Mouse (Mus musculus) thymus, postnatal 0 days (tissue): ENCODE measurements around the gene Fam78a. TPM values are rescaled to one million over a fixed set of nuclear protein-coding genes. Genes with fewer than 3 reads are reported as not detected.
A peak's percentile ranks its signal among the peaks of the same experiment; 100 is the strongest.

Experiments
- DNase-seq: peaks from one replicate; pipeline ENCODE4 v3.0.0-alpha.2; 2015; ENCODE audit warnings: low spot score
- polyA plus RNA-seq: library from polyadenylated mRNA; unstranded; fragments of >200 nt; fragmentation: Nextera tagmentation; extraction: Ambion mirVana; gene quantifications from 2 replicates; pipeline ENCODE4 v1.2.1, GENCODE M21; 2015

The Fam78a gene
- polyA plus RNA-seq, 1 experiment from 2014 or later = 68.6 TPM

DNA sequence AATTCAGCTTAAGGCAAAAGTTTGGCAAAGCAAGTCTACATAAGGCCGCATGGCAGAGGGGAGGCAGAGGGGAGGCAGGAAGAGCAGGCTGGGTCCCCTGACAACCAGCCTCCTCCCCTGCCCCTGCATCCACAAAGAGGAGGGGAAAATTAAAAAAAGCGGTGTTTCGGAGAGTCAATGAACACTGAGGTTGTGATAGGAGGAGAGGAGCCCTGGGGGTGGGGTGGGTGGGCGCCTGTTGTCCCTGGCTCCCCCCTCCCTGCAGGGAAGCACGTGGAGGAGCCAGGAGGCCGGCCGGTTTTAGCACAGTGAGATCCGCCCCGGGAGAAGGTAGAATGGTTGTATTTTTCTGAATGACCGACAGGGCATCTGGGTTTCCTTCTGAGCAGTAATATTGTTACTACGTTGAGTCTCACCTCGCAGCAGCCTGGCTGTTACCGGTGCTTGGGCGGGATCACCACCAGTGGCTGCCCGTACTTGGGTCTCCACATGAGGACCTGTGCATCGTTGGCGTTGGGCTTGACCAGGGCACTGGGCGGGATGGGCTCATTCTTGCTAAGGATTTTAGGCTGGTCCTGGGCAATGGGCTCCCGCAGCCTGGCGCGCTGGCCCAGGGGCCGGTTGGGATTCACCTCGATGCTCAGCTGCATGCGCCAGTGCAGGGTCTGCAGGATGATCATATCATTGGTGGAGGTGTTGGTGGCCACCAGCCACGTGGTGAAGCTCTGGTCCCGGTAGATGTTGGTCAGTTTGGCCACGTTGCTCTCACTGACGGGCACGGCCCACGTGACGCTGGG, 15.6 kb downstream of the Fam78a start:
- peak; percentile 1 for DNase-seq

DNA sequence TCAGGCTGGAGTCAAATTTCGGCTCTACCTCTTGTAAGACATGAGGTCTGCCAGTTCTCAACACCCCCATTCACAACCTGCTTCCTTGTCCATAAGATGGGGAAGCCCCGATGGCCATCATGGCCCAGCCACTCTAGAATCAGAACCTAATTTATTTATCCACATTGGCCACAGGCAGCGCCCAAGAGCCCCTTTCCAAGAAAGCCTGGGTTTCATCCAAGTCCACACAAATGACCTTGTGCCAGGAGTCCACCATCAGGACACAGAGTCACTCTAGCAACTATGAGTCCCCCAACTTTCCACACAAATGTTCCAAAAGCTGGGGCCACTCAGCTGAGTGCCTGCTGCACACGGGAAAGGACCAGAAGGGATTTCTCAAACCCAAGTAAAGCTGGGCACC, 18.7 kb downstream of the Fam78a start:
- DNase-seq = peak; percentile 22

DNA sequence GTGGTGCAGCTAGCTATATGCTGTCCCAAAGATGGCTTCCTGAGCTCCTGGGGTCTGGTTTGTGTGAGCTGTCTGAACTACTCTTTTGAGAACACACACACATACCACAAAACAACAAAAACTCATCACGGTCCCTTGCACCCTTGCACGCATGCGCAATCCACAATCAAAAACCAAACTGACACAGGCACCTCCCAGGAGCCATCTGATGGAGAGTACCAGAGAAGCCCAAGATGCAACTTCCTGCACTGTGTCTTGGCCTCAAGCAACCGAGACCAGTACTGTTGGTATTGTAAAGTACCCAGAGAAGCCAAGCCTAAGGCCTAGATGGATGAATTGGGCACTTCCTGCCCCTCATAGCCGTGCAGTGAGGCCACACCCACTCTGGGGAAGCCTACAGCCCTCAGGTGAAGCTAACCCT, 19.3 kb downstream of the Fam78a start:
- DNase-seq = peak; percentile 87

DNA sequence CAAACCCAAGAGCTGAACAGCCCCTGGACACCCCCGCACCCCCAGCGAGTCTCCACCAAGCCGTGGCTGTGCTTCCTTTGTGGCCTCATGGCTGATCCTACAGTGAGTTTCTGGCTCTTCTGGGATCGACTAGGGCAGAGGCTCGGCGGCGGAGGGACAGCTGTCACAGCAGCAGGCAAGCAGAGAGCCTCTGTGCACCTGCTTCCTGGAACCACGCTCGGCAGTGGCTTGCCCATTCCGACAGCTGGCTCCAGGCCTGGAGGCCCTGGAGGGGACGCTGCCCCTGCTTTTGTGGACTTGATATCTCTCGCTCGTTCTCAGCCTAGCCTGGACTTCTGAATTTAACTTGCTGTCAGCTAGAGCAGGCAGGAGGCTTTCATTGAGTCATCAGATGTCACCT, 19.7 kb downstream of the Fam78a start:
- DNase-seq = peak; percentile 77

DNA sequence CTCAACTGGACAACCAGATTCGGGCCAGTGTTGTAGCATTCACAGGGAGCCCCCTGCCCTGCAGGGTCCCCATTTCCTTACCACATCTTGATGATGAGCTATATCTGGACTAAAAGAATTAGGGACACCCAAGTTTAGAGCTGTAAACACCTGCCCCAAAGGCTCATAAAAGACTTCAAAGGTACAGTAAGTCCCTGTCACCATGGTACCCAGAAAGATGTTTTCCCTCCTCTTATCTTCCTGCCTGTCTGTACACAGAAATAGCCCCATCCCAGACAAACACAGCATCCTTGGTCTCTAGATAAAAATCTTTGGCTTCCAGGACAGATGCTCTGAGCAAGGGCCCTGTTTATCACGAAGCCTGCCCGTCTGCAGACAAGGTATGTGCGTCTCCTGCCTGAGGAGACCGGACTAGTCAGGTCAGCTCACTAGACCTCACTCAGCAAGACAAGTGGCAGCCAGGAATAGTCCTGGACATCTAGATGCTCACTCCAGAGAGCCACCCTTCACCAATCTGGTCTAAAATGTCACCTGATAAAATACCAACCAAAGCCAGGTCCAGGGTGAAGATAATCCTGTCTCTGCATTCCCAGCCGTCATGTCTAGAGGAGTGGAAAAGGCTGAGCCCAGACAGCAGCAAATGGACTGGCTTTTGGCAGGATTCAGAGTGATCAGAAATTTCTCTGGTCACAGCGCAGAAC, 21.1 kb downstream of the Fam78a start:
- no peak for DNase-seq

DNA sequence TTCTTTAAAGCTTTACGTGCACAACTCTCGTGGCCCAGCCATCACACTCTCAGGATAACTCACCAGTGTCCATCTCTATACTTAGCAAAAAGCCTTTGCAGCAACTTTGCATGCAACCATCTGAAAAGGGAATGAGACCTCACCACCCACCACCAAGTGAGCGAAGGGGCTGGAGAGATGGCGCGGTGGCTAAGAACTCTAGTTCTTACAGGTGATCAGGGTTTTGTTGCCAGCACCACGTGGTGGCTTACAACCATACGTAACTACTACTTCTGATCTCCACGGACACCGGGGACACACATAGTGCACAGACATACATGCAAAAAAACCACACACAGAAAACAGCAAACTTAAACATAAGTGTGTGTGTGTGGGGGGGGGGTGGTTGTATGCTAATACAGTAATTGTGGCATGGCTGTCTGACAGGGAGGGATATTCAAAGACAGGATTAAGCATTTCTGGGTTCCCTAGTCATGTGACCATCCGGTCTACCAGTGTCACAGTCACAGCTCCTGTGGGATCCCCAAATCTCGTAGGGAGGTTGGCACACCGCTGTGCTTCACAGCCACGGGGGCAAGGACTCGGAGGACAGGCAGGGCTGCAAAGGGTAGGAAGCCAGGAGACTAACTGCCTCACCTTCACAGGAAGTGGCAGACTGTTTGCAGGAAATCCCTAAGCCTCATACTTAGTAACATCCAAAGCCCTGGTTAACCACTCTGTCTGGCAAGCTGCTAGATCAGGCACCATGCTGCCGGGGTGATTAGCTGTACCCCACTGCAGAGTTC, 21.8 kb downstream of the Fam78a start:
- peak; percentile 91 for DNase-seq

DNA sequence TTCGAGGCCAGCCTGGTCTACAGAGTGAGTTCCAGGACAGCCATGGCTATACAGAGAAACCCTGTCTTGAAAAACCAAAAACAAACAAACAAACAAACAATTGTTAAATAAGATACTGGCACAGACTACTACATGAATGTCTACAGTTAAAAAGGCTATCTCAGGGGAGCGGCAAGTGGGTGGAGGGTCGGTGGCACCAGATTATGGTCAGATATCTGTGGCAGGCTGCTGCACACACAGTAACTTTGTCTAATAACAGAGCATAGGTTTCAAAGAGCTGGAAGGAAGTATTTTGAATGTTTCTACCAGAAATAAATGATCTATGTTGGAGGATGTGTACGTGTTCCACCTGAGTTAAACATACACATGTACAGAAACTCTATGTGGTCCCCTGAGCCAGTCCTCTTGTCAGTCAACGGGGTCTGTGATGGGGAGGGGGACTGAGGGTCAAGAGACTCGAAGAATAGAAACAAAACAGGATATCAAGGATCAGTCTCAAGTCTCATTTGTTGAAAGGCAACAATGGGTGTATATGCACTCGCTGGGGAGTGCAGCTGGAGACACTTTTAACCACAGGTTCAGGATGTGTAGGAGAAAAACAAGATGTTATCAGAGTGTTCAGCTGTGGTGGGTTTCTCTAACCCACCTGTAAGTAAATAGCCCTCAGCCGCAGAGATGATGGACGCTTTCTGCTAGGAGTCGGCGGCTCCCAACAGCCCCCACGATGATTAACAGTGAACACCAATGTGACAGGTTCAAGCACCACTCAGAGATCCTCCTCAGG, 22.7 kb downstream of the Fam78a start:
- DNase-seq = peak; percentile 92

DNA sequence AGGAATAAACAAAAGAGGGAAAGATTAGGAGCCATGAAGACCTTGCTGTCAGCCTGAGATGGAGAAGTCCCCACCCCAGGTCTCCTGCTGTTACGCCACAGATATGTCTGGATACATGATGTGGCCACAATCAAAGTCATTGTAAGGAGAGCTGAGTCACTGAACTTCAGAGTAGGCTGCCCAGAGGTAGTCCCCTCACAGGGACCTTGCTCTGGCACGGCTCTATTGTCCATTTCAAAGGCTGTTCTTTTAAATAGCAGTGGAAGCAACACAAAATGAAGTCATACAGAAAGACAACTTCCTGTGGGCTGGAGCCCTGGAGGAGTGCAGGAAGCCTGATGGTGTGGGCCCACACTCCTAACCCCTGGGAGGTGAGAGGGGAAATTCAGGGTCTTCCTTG, 23.5 kb downstream of the Fam78a start:
- no peak for DNase-seq

DNA sequence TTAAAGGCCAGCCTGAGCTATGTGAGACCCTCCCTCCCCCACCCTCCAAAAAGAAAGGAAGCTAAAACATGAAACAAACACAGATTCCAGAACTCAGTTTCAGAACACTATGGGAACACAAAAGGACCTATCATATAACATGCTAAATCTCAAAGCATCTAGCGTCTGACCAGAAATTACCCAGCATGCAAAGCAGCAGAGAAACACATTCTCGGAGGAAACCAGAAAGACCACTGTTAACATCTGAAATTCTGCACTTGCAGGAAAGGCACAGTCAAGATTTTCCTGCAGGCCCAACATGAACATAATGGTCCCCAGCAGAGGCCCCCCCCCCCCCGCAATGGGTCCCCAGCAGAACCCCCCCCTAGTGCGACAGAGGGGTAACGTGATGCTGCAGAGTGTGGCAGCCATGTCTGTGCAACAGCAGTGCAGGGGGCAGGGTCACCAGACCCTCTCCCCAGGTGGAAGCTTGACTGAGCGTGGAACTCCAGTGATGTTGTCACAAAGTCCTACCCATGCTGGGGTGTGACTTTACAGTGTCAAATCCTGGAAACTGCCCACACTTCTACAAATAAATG, 24.3 kb downstream of the Fam78a start:
- DNase-seq = peak; percentile 66

DNA sequence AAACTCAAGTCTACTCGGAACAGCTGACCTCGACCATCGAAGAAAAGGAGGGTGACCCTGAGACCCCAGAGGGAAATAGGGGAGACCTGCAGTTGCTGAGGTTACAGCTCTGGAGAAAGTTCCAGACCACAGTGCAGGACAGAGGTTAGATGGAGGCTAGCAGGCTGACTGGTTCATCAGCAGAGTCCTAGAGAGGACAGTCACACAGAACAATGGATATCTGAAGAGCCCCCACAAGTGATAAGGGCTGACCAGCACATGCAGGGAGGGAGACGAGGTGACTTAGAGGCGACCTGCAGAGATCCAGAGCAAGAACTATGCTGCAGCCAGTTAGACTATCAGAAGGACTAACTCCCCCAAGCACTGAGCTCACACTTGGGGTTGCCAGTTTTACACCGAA, 25.0 kb downstream of the Fam78a start:
- DNase-seq = no peak

DNA sequence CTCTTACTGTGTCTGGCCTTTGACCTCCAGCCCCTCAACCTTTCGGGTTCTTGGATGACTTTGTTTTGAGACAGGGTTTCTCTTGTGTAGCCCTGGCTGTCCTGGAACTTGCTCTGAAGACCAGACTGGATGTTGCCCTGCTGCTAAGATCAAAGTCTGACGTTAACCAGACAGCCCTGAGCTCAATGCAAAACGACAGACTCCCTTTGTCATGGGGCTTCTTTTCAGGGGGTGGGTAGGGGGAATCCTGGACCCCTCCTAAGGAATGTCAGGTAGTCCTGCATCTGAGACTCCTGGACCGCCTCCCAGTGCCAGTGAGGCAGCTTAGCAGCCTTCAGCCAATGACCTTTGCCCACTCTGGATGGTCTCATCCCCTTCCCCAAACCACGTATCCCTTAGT, 25.9 kb downstream of the Fam78a start:
- no peak for DNase-seq

DNA sequence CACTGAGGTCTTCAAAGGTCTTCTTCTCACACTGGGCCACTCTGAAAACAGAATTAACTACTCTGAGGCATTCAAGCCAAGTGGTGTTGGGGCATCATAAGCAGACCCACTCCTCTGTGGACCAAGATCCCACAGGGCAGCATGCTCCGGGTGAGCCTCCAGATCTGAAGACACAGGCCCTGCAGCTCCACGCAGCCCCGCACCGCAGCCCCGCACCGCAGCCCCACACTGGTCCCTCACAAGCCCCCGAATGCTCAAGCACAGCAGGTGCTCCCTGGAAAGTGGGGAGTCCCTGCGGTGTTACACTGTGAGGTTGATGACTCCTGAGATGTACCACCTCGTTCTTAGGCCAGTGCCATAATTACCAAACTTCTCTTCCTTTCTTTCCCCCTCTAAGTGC, 26.4 kb downstream of the Fam78a start:
- DNase-seq = no peak

DNA sequence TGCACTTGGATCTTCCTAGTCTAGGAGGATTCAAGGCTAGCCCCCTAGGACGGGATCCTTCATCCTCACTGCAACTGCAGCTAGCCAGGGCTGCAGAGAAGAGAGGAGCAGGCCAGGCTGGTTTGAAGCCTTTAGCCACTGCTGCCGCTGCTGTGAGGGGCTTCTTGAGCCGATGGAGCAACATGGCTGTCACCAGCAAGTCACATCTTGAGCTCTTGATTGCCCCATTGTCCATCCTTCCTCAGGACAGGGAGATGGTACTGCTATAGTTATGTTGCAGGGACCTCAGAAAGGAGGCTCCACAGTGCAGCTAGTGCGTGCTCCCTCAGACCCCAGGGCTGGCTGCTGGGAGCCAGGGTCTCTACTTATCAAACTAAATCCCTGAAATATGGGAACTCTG, 26.9 kb downstream of the Fam78a start:
- no peak for DNase-seq

DNA sequence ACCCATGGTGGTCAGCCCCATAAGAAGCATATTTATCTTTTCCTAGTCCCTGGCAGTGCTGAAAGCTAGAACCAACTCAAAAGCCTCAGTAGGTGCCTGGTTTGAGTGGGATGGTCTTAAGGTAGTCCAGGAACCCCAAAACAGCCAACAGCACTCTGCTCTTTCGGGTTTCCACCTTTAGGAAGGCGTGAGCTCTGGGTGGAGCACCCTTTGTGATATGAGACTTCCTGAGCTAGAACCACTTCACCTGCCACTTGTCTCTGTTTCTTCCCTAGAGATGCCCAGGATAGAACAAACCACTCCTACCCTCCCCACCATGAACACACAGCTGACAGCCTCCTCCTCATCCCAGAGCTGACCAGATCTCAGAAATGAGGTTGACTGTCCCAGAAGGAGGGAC, 27.3 kb downstream of the Fam78a start:
- DNase-seq = peak; percentile 78

DNA sequence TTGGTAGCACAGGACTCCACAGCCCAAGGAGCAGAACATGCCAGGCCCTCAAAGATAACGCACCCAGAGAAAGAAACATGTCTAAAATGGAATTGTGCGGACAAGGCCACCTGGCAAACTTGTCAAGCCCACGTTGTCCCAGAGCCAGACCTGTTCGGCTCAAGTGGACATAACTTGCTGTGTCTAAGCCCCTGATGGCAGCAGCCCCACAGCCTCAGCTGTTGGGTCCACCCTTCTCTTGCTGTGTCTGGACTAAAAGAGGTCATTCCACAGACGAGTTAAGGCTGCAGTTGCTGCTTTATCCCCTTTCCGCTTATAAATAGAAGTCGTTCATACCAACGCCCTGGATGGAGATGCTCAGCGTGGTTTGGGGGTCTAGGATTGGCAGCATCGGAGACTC, 28.1 kb downstream of the Fam78a start:
- no peak for DNase-seq

DNA sequence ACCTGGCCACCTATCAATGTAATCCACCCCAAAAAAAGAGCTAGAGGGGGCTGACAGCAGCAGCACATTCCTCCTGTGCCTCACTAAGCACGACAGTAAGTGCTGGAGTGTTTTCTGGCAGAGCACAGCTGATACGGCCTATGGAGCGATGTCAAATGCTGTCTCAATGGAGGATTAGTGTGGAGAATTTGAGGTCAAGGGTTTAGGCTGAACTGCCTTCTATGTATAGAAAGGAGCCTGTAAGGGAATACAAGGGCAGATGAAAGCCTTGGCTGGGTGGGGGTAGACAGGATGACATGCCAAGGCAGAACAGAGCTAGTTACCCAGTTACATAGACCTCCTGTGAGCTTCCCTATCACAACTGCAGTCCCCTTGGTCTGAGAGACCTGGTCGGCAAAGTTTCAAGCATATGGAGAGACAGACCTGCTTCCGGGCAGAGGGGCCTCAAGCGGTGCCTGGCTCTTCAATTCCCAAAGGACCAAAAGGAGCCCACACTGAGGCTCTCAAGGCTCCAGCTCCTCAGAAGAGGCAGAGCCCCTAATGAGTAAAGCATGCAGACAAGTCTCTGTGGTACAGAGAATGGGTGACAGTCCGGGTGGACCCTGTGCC, 29.2 kb downstream of the Fam78a start:
- no peak for DNase-seq

DNA sequence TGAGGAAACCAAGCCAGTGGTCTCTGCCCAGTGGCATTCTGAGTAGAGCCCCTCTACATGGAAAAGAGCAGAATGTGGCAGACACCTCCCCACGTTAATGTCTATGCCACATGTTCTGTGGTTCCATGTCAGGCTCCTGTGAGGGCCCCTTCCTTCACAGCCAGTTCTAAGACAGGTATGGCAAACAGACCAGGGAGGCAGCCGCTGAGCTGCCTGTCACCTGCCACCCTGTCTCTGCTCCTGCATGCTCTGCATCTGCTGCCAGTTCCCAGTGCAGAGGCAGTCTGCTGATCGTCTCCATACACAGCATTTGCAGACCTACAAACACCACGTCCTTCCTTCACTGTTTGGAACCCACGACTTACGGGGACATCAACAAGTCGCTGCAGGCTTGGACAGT, 32.2 kb downstream of the Fam78a start:
- peak; percentile 57 for DNase-seq

DNA sequence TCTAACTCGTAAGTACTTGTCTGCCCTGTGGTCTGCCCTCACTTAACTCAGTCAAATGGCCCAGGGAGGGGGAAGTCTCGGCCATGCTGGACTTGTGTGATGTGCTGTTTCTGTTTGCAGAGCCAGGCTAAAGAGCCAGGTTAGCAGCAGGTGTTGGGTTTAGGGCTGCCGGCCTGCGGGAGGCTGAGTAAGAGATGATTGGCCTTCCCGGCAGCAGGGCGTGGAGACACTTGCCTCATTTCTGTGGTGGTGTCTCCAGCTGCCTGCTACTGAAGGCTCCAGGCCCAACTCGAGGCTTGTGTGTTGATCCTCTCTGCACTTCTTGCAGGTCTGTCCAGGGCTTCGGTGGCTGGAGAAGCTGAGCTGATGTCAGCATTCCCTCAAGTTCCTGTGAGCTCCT, 32.9 kb downstream of the Fam78a start:
- peak; percentile 71 for DNase-seq

DNA sequence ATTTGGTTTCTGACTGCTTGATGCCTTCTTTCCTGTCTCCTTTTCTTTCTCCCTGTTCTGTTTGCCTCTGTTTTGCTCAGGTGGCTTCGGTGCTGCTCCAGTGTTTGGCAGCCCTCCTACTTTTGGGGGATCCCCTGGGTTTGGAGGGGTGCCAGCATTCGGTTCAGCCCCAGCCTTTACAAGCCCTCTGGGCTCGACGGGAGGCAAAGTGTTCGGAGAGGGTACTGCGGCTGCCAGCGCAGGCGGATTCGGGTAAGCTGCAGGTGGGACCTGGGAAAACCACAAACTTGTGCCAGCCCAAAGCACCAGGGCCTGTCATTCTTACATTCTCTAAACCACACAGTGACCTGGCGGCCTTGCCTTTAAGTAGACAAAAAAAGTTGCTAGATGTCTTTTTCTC, 37.3 kb downstream of the Fam78a start:
- DNase-seq = peak; percentile 82

DNA sequence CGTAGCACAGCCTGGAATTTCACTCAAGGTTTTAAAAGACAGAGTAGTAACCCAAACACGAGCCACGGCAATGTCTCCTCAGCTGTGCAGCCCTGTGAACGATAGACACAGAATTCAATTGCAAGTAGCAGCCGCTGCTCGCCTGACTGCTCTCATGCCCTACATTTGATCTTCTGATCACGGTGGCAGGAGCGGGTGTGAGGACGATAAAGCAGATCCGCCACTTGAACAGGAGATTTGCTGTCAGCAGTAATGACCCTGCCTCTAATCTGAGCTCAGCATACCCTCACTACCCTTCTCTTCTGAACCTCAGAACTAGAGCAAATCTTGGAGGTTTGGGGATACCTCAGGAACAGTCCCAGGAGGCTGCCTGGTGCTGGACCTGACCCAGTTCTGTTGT, 38.6 kb downstream of the Fam78a start:
- DNase-seq = peak; percentile 60

DNA sequence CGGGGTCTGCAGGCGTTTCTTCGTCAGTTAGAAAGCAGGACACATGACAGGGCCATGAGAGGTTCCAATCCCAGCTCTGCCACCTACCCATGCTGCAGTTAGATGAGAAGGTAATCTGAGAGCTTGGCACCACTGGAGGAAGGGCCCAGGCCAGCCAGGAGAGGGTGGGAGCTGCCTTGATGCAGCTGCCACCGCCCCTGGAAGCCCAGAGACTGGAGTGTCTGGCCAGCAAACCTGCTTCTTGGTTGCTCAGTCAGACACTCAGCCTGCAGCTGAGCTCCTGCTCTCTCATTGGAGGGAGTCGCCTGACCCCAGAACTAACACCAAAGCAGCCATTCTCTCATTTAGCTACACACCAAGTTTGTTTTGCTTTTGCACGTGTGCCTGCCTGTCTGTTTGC, 39.3 kb downstream of the Fam78a start:
- DNase-seq = peak; percentile 50
